7 mouse cellular contexts compared by ENCODE assay signal in genomic region chr8:45975837-45976468, GRCm38 (mm10). TPM values are rescaled to one million over a fixed set of nuclear protein-coding genes. Genes with fewer than 3 reads are reported as not detected.
DNase-seq lines count a peak whose midpoint lies in the region; ATAC-seq and TF ChIP-seq lines count a peak whose summit lies in the region.

No protein-coding gene starts in this region.

- H3K9me3 ChIP-seq in forebrain, embryonic 11.5 days (ENCODE audit: control insufficient read depth, low read length), result no peaks in the 10 kb centered on the region; the same call in 1 of the 2 replicates
- no peaks in the 10 kb centered on the region for H3K9me3 ChIP-seq in liver, embryonic 11.5 days (ENCODE audit: control insufficient read depth, low read length)
- H3K9me3 ChIP-seq in stomach, embryonic 15.5 days, result no peaks in the 10 kb centered on the region

- ATAC-seq in forebrain, embryonic 11.5 days (replicated peaks; ENCODE audit: low FRiP score), result no peak
- peak; percentile 47 for ATAC-seq in liver, embryonic 11.5 days (replicated peaks; ENCODE audit: low FRiP score)
- ATAC-seq in stomach, embryonic 15.5 days (ENCODE audit: insufficient read depth, low FRiP score, low read depth), result peak; percentile 1; the same call in 1 of the 2 replicates

- no peak for TF ChIP-seq POLR2A in spleen, adult 2 months (IDR thresholded peaks at IDR 0.05; ENCODE audit: low read depth, low read length)

- TF ChIP-seq CTCF in spleen, adult 2 months (IDR thresholded peaks at IDR 0.05; ENCODE audit: extremely low read depth, insufficient read depth, insufficient read length, insufficient replicate concordance), result no peak

- H3K4me3 ChIP-seq in spleen, adult 2 months (ENCODE audit: extremely low read depth, insufficient read depth, insufficient read length), result peak overlapping the region; percentile 66
- H3K4me3 ChIP-seq in forebrain, embryonic 11.5 days (ENCODE audit: low read depth, low read length), result peak overlapping the region; percentile 56
- peak overlapping the region; percentile 74 for H3K4me3 ChIP-seq in liver, embryonic 11.5 days (ENCODE audit: low read depth, low read length)
- peak overlapping the region; percentile 56 for H3K4me3 ChIP-seq in stomach, embryonic 15.5 days (replicated peaks)

- no peak for DNase-seq in spleen, adult 2 months (ENCODE audit: low read depth in 1 of 2, low spot score in 2 of 2)
- DNase-seq in spleen, postnatal 14 days (ENCODE audit: low spot score in 2 of 2), result no peak
- DNase-seq in forebrain, embryonic 11.5 days (ENCODE audit: low spot score), result no peak
- DNase-seq in liver, embryonic 11.5 days (ENCODE audit: low spot score), result no peak
- no peak for DNase-seq in spleen, postnatal 36 days (ENCODE audit: low spot score in 2 of 2)
- no peak for DNase-seq in layer of hippocampus, postnatal 25 days (ENCODE audit: extremely low spot score in 1 of 2, low spot score in 1 of 2)

- H3K9ac ChIP-seq in forebrain, embryonic 11.5 days (ENCODE audit: low read length), result peak overlapping the region; percentile 64
- peak overlapping the region; percentile 78 for H3K9ac ChIP-seq in liver, embryonic 11.5 days (ENCODE audit: low read depth, low read length)
- peak overlapping the region; percentile 55 for H3K9ac ChIP-seq in stomach, embryonic 15.5 days

- peaks cover 4% of the 10 kb centered on the region; the same call in 1 of the 2 replicates for H3K4me1 ChIP-seq in spleen, adult 2 months (ENCODE audit: control insufficient read depth, insufficient read depth, insufficient read length)
- H3K4me1 ChIP-seq in forebrain, embryonic 11.5 days (replicated peaks; ENCODE audit: control insufficient read depth, insufficient read depth, low read length), result peaks cover 4% of the 10 kb centered on the region; the same call in 1 of the 2 replicates
- peaks cover 6% of the 10 kb centered on the region; the same call in 1 of the 2 replicates for H3K4me1 ChIP-seq in liver, embryonic 11.5 days (replicated peaks; ENCODE audit: control insufficient read depth, insufficient read depth, low read length)
- 0 out of 2 replicates have a peak, but pooled peaks cover 7% of the 10 kb centered on the region for H3K4me1 ChIP-seq in stomach, embryonic 15.5 days

- 35% methylated on average over 11 of the region's 11 CpGs for WGBS in spleen, adult 2 months
- 72% methylated on average over 11 of the region's 11 CpGs for WGBS in forebrain, embryonic 11.5 days
- WGBS in liver, embryonic 11.5 days, result 53% methylated on average over 11 of the region's 11 CpGs
- 54% methylated on average over 11 of the region's 11 CpGs for WGBS in stomach, embryonic 15.5 days

- H3K36me3 ChIP-seq in spleen, adult 2 months (ENCODE audit: control insufficient read depth, insufficient read depth, low read length), result peaks cover 7% of the 10 kb centered on the region
- no peaks in the 10 kb centered on the region for H3K36me3 ChIP-seq in forebrain, embryonic 11.5 days (ENCODE audit: control insufficient read depth, insufficient read depth, low read length)
- H3K36me3 ChIP-seq in liver, embryonic 11.5 days (ENCODE audit: control insufficient read depth, insufficient read depth, low read length), result peaks cover 15% of the 10 kb centered on the region
- peaks cover 14% of the 10 kb centered on the region for H3K36me3 ChIP-seq in stomach, embryonic 15.5 days

- H3K27ac ChIP-seq in spleen, adult 2 months (ENCODE audit: insufficient read depth, low read length), result peak overlapping the region; percentile 14; the same call in 1 of the 2 replicates
- H3K27ac ChIP-seq in forebrain, embryonic 11.5 days (ENCODE audit: low read depth, low read length), result no peak overlapping the region
- H3K27ac ChIP-seq in liver, embryonic 11.5 days (ENCODE audit: low read depth, low read length), result no peak overlapping the region
- peak overlapping the region; percentile 38; the same call in 1 of the 2 replicates for H3K27ac ChIP-seq in stomach, embryonic 15.5 days

- peak overlapping the region; percentile 73 for H3K4me2 ChIP-seq in forebrain, embryonic 11.5 days (ENCODE audit: low read depth, low read length, severe bottlenecking)
- H3K4me2 ChIP-seq in liver, embryonic 11.5 days, result peak overlapping the region; percentile 85
- H3K4me2 ChIP-seq in stomach, embryonic 15.5 days, result peak overlapping the region; percentile 58

- H3K27me3 ChIP-seq in spleen, adult 2 months (ENCODE audit: control insufficient read depth, insufficient read depth, low read length), result no peaks in the 10 kb centered on the region
- H3K27me3 ChIP-seq in forebrain, embryonic 11.5 days (ENCODE audit: control insufficient read depth, insufficient read depth, low read length), result no peaks in the 10 kb centered on the region
- no peaks in the 10 kb centered on the region for H3K27me3 ChIP-seq in liver, embryonic 11.5 days (replicated peaks; ENCODE audit: control insufficient read depth, insufficient read depth, low read length)
- no peaks in the 10 kb centered on the region for H3K27me3 ChIP-seq in stomach, embryonic 15.5 days (replicated peaks)

RNA-seq across cellular contexts. Expression of gene Ufsp2, which starts 0.6 kb away (rescaled TPM):
- polyA plus RNA-seq in spleen, adult 2 months (2012; rRNA removed), result 5.2 and 5.4 TPM in 2 replicates
- polyA plus RNA-seq in forebrain, embryonic 11.5 days (2014; fragmentation: Nextera tagmentation; extraction: Ambion mirVana), result 50.3 and 58.0 TPM in 2 replicates
- polyA plus RNA-seq in liver, embryonic 11.5 days (2014; fragmentation: Nextera tagmentation; extraction: Ambion mirVana), result 67.1 and 71.1 TPM in 2 replicates
- polyA plus RNA-seq in stomach, embryonic 15.5 days (2015; fragmentation: Nextera tagmentation; extraction: Ambion mirVana), result 93.2 and 96.1 TPM in 2 replicates
- total RNA-seq in layer of hippocampus, postnatal 25 days (2021), result 10 to 100 TPM; 49.5 to 52.6 TPM

RNA-seq across cellular contexts. Expression of gene 1700029J07Rik, which starts 0.9 kb away (rescaled TPM):
- 0.20 and 0.29 TPM in 2 replicates for polyA plus RNA-seq in spleen, adult 2 months (2012; rRNA removed)
- polyA plus RNA-seq in forebrain, embryonic 11.5 days (2014; fragmentation: Nextera tagmentation; extraction: Ambion mirVana), result 3.2 and 4.7 TPM in 2 replicates
- polyA plus RNA-seq in liver, embryonic 11.5 days (2014; fragmentation: Nextera tagmentation; extraction: Ambion mirVana), result 2.0 and 2.2 TPM in 2 replicates
- polyA plus RNA-seq in stomach, embryonic 15.5 days (2015; fragmentation: Nextera tagmentation; extraction: Ambion mirVana), result 3.8 and 4.1 TPM in 2 replicates
- total RNA-seq in layer of hippocampus, postnatal 25 days (2021), result 1 to 10 TPM; 2.1 to 3.9 TPM

RNA-seq across cellular contexts. Expression of gene Lrp2bp, which starts 23.1 kb away (rescaled TPM):
- polyA plus RNA-seq in spleen, adult 2 months (2012; rRNA removed), result 0.05 TPM in 1 of 2 replicates, not detected in the other
- 0.40 and 0.53 TPM in 2 replicates for polyA plus RNA-seq in forebrain, embryonic 11.5 days (2014; fragmentation: Nextera tagmentation; extraction: Ambion mirVana)
- polyA plus RNA-seq in liver, embryonic 11.5 days (2014; fragmentation: Nextera tagmentation; extraction: Ambion mirVana), result 0.29 and 0.40 TPM in 2 replicates
- 0.50 and 0.62 TPM in 2 replicates for polyA plus RNA-seq in stomach, embryonic 15.5 days (2015; fragmentation: Nextera tagmentation; extraction: Ambion mirVana)
- total RNA-seq in layer of hippocampus, postnatal 25 days (2021), result under 1 TPM; 0.10 to 0.23 TPM

RNA-seq across cellular contexts. Expression of gene Ankrd37, which starts 29.6 kb away (rescaled TPM):
- 3.4 and 3.8 TPM in 2 replicates for polyA plus RNA-seq in spleen, adult 2 months (2012; rRNA removed)
- 13.4 and 15.4 TPM in 2 replicates for polyA plus RNA-seq in forebrain, embryonic 11.5 days (2014; fragmentation: Nextera tagmentation; extraction: Ambion mirVana)
- polyA plus RNA-seq in liver, embryonic 11.5 days (2014; fragmentation: Nextera tagmentation; extraction: Ambion mirVana), result 17.6 and 19.9 TPM in 2 replicates
- polyA plus RNA-seq in stomach, embryonic 15.5 days (2015; fragmentation: Nextera tagmentation; extraction: Ambion mirVana), result 30.8 and 31.8 TPM in 2 replicates
- total RNA-seq in layer of hippocampus, postnatal 25 days (2021), result 1 to 10 TPM; 8.7 to 9.5 TPM

RNA-seq across cellular contexts. Expression of gene Ccdc110, which starts 41.5 kb away (rescaled TPM):
- polyA plus RNA-seq in spleen, adult 2 months (2012; rRNA removed), result not detected in 2 replicates
- polyA plus RNA-seq in forebrain, embryonic 11.5 days (2014; fragmentation: Nextera tagmentation; extraction: Ambion mirVana), result 0.23 TPM in 1 of 2 replicates, not detected in the other
- not detected in 2 replicates for polyA plus RNA-seq in liver, embryonic 11.5 days (2014; fragmentation: Nextera tagmentation; extraction: Ambion mirVana)
- not detected in 2 replicates for polyA plus RNA-seq in stomach, embryonic 15.5 days (2015; fragmentation: Nextera tagmentation; extraction: Ambion mirVana)
- under 1 TPM; 0.66 TPM for total RNA-seq in layer of hippocampus, postnatal 25 days (2021)

Comparison
In these comparisons a context has a peak if more than half of its experiments do, and no peak if none do; other contexts are left out.
1. H3K27ac ChIP-seq: peak in spleen, adult 2 months (single experiment) and stomach, embryonic 15.5 days (single experiment); none in forebrain, embryonic 11.5 days (single experiment) and liver, embryonic 11.5 days (single experiment).
2. Peak in every context shown above with its lines, with median percentiles within 50 percentile points of each other: H3K4me3 ChIP-seq, H3K4me2 ChIP-seq and H3K9ac ChIP-seq.